Mouse (Mus musculus): ENCODE results near the gene Polrmt.

- TF ChIP-seq ZC3H11A (IDR thresholded peaks at IDR 0.05; ENCODE audit: borderline replicate concordance, low read depth, low read length) = no peak
- no peak for TF ChIP-seq MAFK (IDR thresholded peaks at IDR 0.05; ENCODE audit: insufficient read depth, low read depth, low read length)
- TF ChIP-seq ZNF384 (IDR thresholded peaks at IDR 0.05; ENCODE audit: low read depth, low read length) = no peak
- no peak for TF ChIP-seq CHD2 (IDR thresholded peaks at IDR 0.05; ENCODE audit: low read depth, low read length)
- no peak for TF ChIP-seq HCFC1 (IDR thresholded peaks at IDR 0.05; ENCODE audit: borderline replicate concordance, insufficient read depth, low read length)
Measured at GRCm38 (mm10) chr10:79728323-79729249, 17.8 kb downstream of the Polrmt start.
